Mouse (Mus musculus) spleen, adult 2 months (tissue): Measurements from ENCODE around the gene Ccdc9. TPM values are rescaled to one million over a fixed set of nuclear protein-coding genes. Genes with fewer than 3 reads are reported as not detected.
A peak's percentile ranks its signal among the peaks of the same experiment; 100 is the strongest.

ENCODE experiments used
- DNase-seq, 2 experiments: peaks; one replicate each; pipeline versions ENCODE4 v3.0.0 to v3.0.0-alpha.2; 2012 to 2021; ENCODE audit warnings: low spot score in 2 of 2, low read depth in 1 of 2
- H3K27ac ChIP-seq: fragments of 200-500 bp; 2 replicates; pipeline ENCODE4 v1.5.1; 2012; ENCODE audit warnings: low read length, inconsistent platforms; ENCODE audit not compliant: insufficient read depth
- H3K27me3 ChIP-seq: fragments of 200-500 bp; 2 replicates; pipeline ENCODE4 v1.6.1; 2012; ENCODE audit warnings: mild to moderate bottlenecking, moderate library complexity, low read length, inconsistent platforms; ENCODE audit not compliant: control insufficient read depth, insufficient read depth
- H3K36me3 ChIP-seq: fragments of 200-500 bp; 2 replicates; pipeline ENCODE4 v1.6.1; 2012; ENCODE audit warnings: mild to moderate bottlenecking, low read length, inconsistent platforms; ENCODE audit not compliant: control insufficient read depth, insufficient read depth
- H3K4me1 ChIP-seq: fragments of 200-500 bp; 2 replicates; pipeline ENCODE4 v1.6.1; 2011; ENCODE audit warnings: inconsistent platforms; ENCODE audit not compliant: control insufficient read depth, insufficient read depth, insufficient read length
- H3K4me3 ChIP-seq: fragments of 200-500 bp; 2 replicates; pipeline ENCODE4 v1.5.1; 2011; ENCODE audit warnings: mild to moderate bottlenecking, inconsistent platforms; ENCODE audit not compliant: insufficient read depth, insufficient read length; ENCODE audit errors: extremely low read depth
- CTCF ChIP-seq: fragments of 200-500 bp; IDR thresholded peaks from 2 replicates; pipeline ENCODE4 v1.5.1; 2011; ENCODE audit warnings: mild to moderate bottlenecking, inconsistent platforms; ENCODE audit not compliant: insufficient read depth, insufficient read length, insufficient replicate concordance; ENCODE audit errors: extremely low read depth
- POLR2A ChIP-seq: fragments of 200-500 bp; IDR thresholded peaks from 2 replicates; pipeline ENCODE4 v1.6.1; 2011; ENCODE audit warnings: low read depth, low read length, inconsistent platforms
- WGBS: fragments of 180-500 bp; shearing (Covaris S2); methylation state at CpG from one replicate; pipeline ENCODE4 v1.1.7; 2018; 5-methylcytosine and 5-hydroxymethylcytosine counted together
- polyA plus RNA-seq: library from polyadenylated mRNA; depleted of rRNA; stranded (reverse); fragments of >200 nt; gene quantifications from 2 replicates; pipeline ENCODE4 v1.2.3, GENCODE M21; 2012

Gene Ccdc9
- polyA plus RNA-seq, 1 experiment, result 32.4 TPM

DNA sequence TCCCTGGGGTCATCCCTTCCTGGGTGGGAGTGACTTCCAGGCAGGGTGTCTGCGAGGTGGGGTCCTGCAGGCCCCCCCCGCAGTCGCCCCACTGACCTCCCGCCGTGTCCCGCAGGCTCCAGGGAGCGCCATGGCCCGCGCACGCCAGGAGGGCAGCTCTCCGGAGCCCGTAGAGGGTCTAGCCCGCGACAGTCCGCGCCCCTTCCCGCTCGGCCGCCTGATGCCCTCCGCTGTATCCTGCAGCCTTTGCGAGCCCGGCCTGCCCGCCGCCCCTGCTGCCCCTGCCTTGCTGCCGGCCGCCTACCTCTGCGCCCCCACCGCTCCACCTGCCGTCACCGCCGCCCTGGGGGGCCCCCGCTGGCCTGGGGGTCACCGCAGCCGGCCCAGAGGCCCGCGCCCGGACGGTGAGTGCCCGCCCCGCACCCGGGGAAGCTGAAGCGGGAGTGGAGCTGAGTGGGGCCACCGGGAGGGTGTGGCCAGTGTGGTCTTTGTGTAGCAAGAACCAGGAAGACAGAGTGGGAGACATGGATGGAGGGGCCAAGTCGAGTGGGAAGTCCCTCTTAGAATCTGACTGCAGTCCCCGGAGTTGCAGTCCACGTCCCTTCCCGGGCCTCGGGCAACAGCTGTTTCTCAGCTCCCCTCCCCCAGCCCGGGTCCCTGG lies 25.5 kb upstream of the Ccdc9 start:
- no peak for DNase-seq
- TF ChIP-seq CTCF (no peak), POLR2A (no peak)
- Histone ChIP-seq H3K4me3 (peak overlapping the region; percentile 88), H3K27me3 (peaks cover 5% of the 10 kb centered on the region; the same call in 1 of the 2 replicates), H3K4me1 (peaks cover 35% of the 10 kb centered on the region), H3K27ac (peak overlapping the region; percentile 91), H3K36me3 (peaks cover 3% of the 10 kb centered on the region)
- under 1% methylated on average over 49 of the region's 49 CpGs for WGBS

DNA sequence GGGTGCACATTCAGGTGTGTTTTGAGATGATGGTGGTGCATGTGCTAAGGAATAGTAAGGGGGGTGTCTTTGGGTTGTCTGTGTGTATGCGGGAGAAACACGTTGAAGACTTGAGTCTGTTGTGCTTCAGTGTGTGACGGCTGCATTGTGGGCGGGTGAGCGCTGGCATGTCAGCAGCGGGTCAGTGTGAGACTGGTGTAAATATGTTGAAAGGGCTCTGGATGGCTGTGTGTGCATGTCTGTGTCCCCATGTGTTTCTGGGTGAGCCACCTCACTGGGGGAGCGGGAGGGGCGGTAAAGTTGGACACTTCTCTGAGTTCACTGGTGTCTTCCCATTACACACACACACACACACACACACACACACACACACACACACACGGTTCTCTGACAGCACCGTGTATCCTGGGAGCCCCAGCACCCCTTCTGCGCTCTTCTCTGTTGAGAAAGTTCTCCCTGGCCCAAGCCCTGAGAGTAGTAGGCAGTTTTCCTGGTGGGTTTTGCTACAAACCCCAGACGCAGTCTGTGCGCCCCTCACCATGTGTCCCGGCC lies 24.9 kb upstream of the Ccdc9 start:
- H3K27me3 ChIP-seq, result peaks cover 5% of the 10 kb centered on the region; the same call in 1 of the 2 replicates
- DNase-seq, result no peak
- H3K36me3 ChIP-seq, result no peaks in the 10 kb centered on the region; the same call in 1 of the 2 replicates
- peak overlapping the region; percentile 88; the same call in 1 of the 2 replicates for H3K4me3 ChIP-seq
- TF ChIP-seq CTCF (no peak), POLR2A (no peak)
- peak overlapping the region; percentile 91 for H3K27ac ChIP-seq
- H3K4me1 ChIP-seq, result peaks cover 35% of the 10 kb centered on the region
- 2% methylated on average over 14 of the region's 14 CpGs for WGBS

DNA sequence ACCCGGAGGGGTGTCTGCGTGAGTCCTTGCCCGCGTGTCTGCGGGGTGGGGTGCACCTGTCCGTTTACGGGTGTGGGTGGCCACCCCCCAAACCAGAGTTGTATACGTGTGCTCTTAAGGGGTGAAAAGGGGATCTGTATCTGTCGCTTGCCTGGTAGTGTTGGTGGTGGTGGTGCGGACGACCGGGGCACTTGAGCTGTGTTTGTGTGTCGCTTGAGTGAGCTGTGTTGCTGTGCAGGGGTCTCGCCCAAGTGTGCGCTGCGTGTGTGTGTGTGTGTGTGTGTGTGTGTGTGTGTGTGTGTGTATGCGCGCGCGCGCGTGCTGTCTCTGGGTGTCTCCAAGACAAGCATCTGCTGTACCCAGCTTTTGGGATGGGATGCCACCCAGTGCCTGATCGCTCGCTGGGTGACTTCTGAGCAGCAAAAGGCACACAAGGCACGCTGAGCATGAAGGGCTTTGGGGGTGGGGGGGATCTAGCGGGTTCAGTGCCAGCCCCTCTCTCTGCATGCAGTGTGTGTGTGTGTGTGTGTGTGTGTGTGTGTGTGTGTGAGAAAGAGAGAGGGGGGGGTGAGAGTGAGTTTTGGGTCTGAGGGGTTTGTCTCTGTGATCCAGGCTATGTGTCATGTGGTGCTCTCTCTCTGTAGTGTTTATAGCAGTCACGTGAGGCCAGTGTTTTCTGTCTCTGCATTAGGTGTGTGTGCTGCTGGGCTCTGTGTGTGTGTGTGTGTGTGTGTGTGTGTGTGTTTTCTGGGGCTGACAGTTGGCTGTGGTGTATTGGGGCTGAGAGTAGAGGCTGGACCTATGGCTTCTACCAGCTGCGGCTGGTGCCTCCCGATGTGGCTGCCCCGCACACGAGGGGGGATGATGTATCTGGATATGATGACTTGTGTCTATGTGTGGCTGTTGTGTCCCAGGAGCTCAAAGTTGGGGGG lies 24.2 kb upstream of the Ccdc9 start:
- H3K4me1 ChIP-seq, result peaks cover 35% of the 10 kb centered on the region

GRCm38 (mm10) chr7:16310020-16310520 lies 23.5 kb upstream of the Ccdc9 start:
- H3K4me1 ChIP-seq, result peaks cover 35% of the 10 kb centered on the region
- under 1% methylated on average over 51 of the region's 56 CpGs for WGBS
- peak; percentile 77 to 78 for DNase-seq

More for the DNA sequence above, 24.2 kb upstream of the Ccdc9 start:
- no peak for DNase-seq
- H3K4me3 ChIP-seq, result peak overlapping the region; percentile 88
- under 1% methylated on average over 31 of the region's 31 CpGs for WGBS
- H3K27ac ChIP-seq, result peak overlapping the region; percentile 82
- TF ChIP-seq POLR2A, result no peak
- no peak for TF ChIP-seq CTCF
- H3K27me3 ChIP-seq, result peaks cover 5% of the 10 kb centered on the region; the same call in 1 of the 2 replicates
- H3K36me3 ChIP-seq, result no peaks in the 10 kb centered on the region; the same call in 1 of the 2 replicates

DNA sequence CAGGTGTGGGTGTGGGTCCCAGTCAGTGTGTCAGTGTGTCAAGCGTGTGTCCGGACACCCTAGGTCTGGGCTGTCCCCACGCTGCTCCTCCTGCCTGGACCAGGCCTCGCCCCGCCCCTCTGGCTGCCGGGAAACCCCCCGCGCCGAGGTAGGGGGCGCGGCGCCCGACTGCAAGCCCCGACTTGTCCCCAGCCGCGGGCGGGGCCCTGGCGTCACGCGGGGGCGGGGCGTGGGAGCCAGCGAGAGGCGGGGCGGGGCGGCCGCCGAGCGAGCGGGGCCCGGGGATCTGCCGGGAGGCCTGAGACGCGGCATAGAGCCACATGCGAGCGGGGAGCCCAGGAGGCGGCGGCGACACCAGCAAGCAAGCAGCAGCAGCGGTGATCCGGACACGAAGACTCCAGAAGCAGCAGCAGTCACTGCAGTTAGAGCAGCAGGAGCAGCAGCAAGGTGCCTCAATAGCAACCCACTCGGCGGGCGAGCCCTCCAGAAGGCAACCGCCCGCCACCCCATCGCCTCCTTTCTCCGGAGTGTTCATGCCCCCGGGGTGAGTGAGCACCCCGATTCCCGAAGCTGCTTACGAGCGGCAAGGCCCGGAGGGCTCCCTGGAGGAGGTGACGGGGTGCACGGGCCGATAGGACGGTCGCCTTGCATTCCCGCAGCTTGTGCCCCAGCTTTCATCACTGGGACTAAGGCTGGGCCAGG lies 22.9 kb upstream of the Ccdc9 start:
- Histone ChIP-seq H3K27ac (peak overlapping the region; percentile 91), H3K36me3 (no peaks in the 10 kb centered on the region; the same call in 1 of the 2 replicates), H3K4me1 (peaks cover 35% of the 10 kb centered on the region), H3K4me3 (peak overlapping the region; percentile 88), H3K27me3 (peaks cover 5% of the 10 kb centered on the region; the same call in 1 of the 2 replicates)
- WGBS, result 2% methylated on average over 61 of the region's 61 CpGs
- TF ChIP-seq CTCF (no peak), POLR2A (no peak)
- peak in 1 of 2 experiments; percentile 87 for DNase-seq

More at GRCm38 (mm10) chr7:16310020-16310520, 23.5 kb upstream of the Ccdc9 start:
- no peaks in the 10 kb centered on the region; the same call in 1 of the 2 replicates for H3K36me3 ChIP-seq
- peak overlapping the region; percentile 88 for H3K4me3 ChIP-seq
- no peak for TF ChIP-seq POLR2A
- TF ChIP-seq CTCF, result peak; percentile 81
- peak overlapping the region; percentile 91 for H3K27ac ChIP-seq
- H3K27me3 ChIP-seq, result peaks cover 5% of the 10 kb centered on the region; the same call in 1 of the 2 replicates
